Mouse (Mus musculus): Measurements from ENCODE around the gene Ttc27. TPM values are rescaled to one million over a fixed set of nuclear protein-coding genes. Genes with fewer than 3 reads are reported as not detected.

Gene Ttc27
- total RNA-seq, 2 experiments from 2014 or later = 23.9 to 24.9 TPM

- no peak for DNase-seq (ENCODE audit: low spot score in 2 of 2)
Measured at GRCm38 (mm10) chr17:74819711-74820110, 102.2 kb downstream of the Ttc27 start.

GRCm38 (mm10) chr17:74830851-74831250 is 113.3 kb downstream of the Ttc27 start:
- no peak for DNase-seq (ENCODE audit: low spot score in 2 of 2)

GRCm38 (mm10) chr17:74841721-74842120 is 124.2 kb downstream of the Ttc27 start:
- DNase-seq (ENCODE audit: low spot score in 2 of 2) = no peak

DNA sequence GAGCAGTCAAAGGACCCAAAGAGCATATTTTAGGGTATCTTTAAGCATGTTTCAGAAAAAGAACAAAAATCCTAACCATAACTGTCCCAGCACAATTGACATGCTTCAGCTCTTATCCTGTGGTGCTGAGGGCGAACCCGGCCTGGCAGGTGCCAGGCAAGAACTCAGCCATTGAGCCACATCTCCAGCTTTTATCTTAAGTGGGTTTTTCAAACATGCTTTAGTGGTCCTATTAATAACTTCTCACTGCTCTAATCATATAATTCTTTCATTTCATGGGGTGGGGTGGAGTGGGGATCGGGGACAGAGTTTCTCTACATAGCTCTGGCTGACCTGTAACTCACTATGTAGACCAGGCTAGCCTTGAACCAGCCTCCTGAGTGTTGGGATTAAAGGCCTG is 125.1 kb downstream of the Ttc27 start:
- DNase-seq (ENCODE audit: low spot score in 2 of 2) = no peak

DNA sequence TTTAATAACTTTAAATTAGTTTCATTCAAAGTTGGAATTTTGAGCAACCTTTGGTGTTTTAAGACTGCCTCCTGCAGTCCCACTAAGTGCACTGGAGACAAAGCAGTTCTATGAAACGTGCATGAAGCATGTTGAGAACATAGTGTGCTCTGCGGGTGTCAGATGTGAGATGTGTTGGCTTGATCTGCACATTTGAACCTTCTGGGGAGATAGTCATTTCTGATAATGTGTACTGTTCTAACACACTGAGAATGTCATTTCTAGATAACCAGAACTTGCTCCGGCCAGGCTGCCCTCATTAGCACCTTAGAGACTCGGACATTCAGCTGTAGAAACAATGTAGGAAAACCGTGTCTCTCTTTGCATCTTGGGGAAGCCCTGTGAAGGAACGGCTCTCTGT is 126.0 kb downstream of the Ttc27 start:
- no peak for DNase-seq (ENCODE audit: low spot score in 2 of 2)

DNA sequence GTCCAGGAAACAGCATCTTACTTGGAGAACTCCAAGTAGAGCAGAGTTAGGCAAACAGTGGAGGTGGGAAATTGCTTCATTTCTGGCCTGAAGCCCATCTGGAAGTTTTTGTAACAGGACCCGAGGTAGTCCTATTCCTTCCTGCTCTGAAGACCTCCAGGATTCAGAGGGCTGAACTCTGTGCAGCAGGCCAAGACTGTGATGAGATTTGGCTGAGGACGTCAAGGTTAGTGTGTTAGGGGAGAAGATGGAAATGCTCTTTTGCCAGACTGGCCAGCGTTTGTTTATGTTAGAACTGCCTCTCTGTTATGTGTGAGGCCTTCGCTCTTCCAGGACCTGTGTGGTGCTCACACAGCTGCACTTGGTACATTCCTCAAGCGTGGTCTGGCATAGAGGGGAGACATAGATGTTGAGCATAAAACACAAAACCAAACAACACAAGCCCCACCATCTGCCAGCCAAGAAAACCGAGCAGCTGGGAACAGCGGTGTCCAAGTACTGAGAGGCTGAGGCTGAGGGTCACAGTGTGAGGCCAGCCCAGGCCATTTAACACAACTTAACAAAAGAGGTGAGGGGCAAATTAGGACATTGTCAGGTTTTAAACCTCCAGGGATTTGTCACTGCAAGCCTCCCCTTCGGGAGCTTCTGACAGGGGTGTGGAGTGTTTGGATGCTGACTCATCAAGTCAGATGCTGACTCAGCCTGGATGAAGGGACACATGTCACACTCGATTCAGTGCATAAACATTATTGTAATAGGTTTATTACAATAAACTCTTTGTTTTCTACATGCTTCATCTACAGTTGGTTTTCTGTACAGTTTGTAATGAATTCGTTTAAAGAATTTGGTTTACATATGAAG is 128.7 kb downstream of the Ttc27 start:
- DNase-seq (ENCODE audit: low spot score in 2 of 2) = no peak

- DNase-seq (ENCODE audit: low spot score in 2 of 2) = no peak
Measured at GRCm38 (mm10) chr17:74850216-74850615, 132.7 kb downstream of the Ttc27 start.

DNA sequence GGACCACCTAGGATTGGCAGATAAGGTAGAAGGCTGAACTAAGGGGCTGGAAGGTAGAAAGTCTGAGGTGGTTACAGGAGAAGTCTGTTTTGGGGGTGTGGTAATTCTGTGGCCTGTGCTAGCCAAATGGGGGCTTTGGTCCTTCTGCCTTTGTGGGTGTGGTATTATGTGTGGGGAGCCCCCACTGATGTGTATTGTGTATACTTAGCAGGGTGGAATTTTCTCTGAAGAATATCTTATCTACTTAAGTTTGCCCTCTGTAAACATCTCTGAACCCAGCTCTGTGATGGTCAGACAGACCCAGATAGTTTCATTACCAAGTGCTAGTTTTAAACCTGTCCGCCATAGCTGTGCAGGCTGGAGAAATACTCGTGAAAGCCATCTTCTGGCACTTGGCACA is 141.8 kb downstream of the Ttc27 start:
- no peak for DNase-seq (ENCODE audit: low spot score in 2 of 2)

GRCm38 (mm10) chr17:74860180-74860993 is 142.9 kb downstream of the Ttc27 start:
- DNase-seq (ENCODE audit: low spot score in 2 of 2) = no peak

GRCm38 (mm10) chr17:74863845-74864244 is 146.3 kb downstream of the Ttc27 start:
- no peak for DNase-seq (ENCODE audit: low spot score in 2 of 2)

GRCm38 (mm10) chr17:74864790-74865548 is 147.4 kb downstream of the Ttc27 start:
- no peak for DNase-seq (ENCODE audit: low spot score in 2 of 2)

DNA sequence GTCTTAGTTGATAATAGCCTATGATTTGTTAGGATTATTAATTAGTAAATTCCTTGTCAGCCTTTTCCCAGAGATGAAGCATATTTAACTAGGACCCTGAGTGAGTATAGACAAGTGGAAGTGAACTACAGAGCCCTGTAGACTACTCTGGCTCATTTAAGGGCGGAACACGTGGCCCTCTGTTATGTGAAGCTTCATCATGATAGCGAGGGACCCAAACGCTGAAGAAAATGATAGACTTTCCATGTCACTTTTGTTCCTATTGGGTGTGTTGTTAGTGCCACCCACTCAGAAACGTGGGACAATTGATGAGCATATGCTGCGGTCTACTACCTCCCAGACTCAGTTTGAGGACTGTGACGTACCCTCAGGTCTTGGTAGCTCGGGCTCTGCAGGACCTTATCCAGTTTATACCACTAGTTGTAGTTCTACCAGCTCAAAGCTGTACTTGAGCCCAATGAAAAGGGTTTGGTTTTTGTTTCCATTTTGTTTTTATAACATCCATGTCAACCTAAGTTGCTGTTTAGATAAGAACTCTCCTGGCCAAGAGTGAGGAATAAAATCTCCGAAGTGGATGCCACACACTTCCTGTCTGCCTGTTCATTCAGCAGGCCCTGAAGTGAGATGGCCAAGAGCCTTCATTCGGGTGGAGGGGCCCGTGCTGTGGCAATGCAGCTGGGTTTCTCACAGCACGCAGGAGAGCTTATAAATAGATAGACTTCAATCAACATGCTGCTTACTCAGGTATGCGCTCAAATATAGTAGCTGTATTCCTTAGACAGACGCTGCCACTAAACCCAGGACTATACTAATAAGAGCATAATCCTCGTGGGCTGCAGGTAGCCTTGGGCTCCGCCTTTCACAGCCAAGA is 148.4 kb downstream of the Ttc27 start:
- DNase-seq (ENCODE audit: low spot score in 2 of 2) = no peak

GRCm38 (mm10) chr17:74866565-74867507 is 149.3 kb downstream of the Ttc27 start:
- DNase-seq (ENCODE audit: low spot score in 2 of 2) = no peak

DNA sequence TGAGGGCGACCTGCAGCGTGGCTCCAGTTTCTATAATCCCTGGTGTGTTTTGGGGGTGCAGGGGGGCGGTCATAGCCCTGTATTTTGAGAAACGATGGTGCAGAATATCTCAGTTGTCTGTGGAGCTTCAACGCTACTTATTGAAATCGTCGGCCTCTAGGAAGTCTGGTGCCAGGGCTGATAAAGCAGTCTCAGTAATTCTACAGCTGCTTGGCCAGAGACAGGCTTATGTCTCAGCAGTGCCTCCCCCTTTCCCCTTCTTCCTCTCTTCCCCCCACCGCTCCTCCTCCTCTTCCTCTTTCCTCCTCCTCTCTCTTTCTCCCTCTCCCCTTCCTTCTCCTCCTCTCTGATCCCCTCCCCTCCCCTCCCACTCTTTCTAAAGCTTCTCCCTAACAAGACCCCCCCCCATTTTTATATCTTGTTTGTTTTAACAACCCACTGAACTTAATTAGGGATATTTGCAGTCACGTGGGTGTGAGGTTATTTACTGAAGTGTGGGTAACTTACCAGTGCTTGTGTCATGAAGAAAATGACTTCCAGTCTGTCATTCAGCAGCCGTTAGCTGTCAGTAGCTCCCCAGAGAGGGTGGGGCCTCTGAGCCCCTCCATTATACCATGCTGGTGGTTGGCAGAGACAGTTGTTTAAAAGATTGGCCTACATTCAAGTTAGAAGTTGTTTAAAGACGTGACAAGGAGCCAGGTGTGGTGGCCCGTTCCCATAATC is 150.8 kb downstream of the Ttc27 start:
- DNase-seq (ENCODE audit: low spot score in 2 of 2) = no peak

- DNase-seq (ENCODE audit: low spot score in 2 of 2) = no peak
Measured at GRCm38 (mm10) chr17:74869556-74869955, 152.0 kb downstream of the Ttc27 start.

GRCm38 (mm10) chr17:74870177-74871160 is 152.9 kb downstream of the Ttc27 start:
- no peak for DNase-seq (ENCODE audit: low spot score in 2 of 2)

DNA sequence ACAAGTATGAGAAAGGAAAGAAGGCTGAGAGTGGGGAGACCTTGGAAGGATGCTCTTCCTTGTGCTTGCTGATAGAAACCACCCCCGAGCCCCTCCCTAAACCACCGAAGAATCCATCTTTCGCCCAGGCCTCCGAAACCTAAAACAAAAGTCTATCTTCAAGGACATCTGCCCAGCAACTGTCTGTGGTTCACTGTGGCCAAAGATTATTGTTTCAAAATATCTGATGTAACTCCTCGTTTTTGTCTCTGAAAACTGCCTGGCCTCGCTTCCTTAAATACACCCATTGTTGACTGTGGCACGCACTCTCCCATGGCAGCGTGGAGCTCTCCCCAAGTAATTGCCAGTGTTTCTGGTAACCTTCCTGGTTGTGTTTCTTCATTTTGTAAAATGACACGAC is 155.0 kb downstream of the Ttc27 start:
- no peak for DNase-seq (ENCODE audit: low spot score in 2 of 2)

GRCm38 (mm10) chr17:74873756-74874155 is 156.2 kb downstream of the Ttc27 start:
- no peak for DNase-seq (ENCODE audit: low spot score in 2 of 2)

All from layer of hippocampus, postnatal 10 days (tissue).